Mouse (Mus musculus) spleen, postnatal 10 days (tissue): Measurements from ENCODE around the gene Olfr71.
A peak's percentile ranks its signal among the peaks of the same experiment; 100 is the strongest.

Source experiments
- DNase-seq, 2 experiments: peaks; one replicate each; pipeline ENCODE4 v3.0.0; 2021 to 2022; ENCODE audit warnings: low spot score in 2 of 2

Gene Olfr71

DNA sequence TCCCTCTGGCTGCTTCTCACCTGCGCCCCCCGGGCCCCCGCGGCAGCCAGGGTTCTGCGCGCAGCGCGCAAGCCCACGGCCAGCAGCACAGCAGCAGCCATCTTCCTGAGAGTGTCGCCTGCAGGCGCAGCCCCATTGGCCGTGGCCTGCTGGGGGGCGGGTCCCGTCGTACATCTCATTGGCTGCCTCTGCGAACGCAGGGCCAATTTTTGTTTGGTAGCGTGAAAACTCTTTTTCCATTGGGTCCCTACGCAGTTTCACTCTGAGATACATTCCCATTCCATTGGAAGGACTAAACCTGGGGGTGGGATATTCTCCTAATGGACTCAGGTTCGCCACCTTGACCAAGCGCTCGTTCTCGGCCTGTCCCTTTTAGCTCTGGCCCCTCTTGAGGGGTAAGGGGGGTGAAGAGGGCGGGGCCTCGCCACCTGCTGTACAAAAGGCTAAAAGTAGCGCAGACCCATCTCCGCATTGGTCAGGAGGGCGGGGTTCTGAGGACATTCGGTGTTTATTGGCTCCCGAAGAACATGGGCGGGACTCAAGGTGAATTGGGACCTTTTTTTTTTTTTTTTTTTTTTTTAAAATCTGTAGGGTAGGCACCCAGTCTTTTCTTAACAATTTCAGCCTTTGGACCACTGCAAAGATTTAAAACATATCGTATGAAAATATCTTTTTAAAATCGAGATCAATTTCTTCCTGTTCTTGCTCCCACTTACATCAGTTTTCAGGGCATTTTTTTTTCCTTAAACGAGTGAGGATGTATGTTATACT lies 53.5 kb downstream of the Olfr71 start, which contains the start of gene Hint2:
Hint2 (minus strand) TSS at position 128 of the 771 bp plus-strand sequence.
- DNase-seq: peak; percentile 91 to 94

DNA sequence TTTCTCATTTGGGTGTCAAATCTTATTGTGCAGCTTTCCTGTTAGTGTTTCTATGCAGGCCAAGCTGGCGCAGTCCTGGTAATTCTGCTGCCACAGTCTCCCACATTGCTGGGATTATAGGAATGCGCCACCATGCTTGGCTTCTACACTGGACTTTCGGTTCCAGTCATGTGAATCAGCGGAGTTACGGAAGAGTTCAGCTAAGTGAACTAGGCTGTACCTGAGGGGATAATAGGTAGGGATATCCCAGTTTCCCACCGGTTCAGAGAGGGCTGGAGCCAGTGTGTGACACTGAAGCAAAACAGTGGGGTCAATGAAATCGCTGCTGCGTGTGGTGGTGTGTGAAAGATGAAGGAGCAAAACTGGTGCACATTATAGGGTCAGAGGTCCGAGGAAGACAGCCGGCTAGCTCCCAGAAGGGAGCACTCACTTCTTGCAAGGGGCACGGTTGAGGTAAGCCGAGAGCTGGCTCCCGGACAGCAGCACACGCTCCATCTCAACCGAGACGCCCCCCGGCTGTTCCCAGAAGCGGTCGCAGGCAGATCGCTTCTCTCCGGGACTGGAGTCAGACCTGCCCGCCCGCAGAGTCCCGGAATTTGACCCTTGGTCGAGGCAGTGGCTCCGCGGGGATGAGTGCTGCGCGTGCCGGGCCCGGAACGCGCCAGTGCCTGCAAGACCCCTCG lies 54.3 kb downstream of the Olfr71 start:
- DNase-seq: no peak
